Mouse (Mus musculus) thymus, postnatal 10 days (tissue): ENCODE results near the gene Gm48552.
A peak's percentile ranks its signal among the peaks of the same experiment; 100 is the strongest.

Experiments used
- DNase-seq, 2 experiments: peaks; one replicate each; pipeline ENCODE4 v3.0.0; 2021; ENCODE audit warnings: low spot score in 2 of 2

Gene Gm48552

GRCm38 (mm10) chr10:81387716-81388115, 1.1 kb upstream of the Gm48552 start:
- no peak for DNase-seq

GRCm38 (mm10) chr10:81389373-81389772, 568 bp downstream of the Gm48552 start:
- no peak for DNase-seq

DNA sequence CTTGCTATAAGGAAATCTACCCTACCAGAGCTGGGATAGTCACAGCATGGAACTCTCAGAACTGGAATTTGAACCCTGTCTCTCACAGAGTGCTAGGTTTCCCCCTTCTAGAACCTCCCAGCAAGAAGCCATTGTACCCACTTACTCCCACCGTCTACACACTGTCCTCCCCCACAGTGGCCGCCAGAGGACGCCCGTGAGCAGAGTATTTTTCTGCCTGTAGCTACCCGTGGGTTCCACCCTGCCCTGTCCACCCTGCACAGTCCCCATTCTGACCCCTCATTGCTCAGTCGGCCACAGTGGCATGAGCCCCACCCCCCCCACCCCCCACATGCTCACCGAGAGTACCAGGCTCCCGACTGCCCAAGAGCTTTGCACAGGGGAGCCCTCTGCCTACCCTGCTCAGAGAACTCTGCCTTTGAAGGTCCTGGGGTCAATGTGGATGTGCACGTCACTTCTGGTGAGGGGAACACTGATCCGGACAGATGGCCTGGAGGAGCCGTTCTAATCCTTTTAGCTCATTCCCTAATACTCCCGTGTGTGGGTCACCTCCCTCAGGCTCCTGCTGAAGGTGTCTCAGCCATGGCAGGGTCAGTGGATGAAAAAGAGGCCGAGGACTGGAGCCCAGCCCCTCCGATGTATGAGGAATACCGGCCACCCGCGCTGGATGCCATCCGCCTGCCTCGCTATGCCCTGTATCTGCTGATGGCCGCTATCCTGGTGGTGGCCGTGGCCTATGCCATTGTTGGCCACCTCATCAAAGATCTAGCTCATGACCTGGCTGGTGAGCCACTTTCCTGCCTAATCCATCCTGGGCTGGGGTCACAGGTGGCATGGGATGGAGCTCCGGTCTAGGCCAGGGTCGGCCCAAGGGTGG, 1.2 kb downstream of the Gm48552 start:
- peak; percentile 48 to 75 for DNase-seq

DNA sequence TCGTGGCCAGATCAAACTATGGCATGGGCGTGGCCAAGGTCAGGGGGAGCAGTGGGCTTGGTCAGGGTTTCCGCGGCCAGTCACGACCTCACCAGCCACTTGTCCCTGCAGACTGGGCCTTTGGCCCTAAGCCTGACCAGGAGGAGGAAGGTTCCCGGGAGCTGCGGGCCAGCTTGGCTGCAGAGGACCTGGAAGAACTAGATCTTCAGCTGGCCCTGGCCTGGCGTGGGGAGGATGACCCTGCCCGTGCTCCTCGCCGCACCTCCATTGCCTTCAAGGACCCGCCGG, 1.8 kb downstream of the Gm48552 start:
- DNase-seq = no peak

- no peak for DNase-seq
These were observed 3.5 kb downstream of the Gm48552 start for GRCm38 (mm10) chr10:81392270-81392669.

DNA sequence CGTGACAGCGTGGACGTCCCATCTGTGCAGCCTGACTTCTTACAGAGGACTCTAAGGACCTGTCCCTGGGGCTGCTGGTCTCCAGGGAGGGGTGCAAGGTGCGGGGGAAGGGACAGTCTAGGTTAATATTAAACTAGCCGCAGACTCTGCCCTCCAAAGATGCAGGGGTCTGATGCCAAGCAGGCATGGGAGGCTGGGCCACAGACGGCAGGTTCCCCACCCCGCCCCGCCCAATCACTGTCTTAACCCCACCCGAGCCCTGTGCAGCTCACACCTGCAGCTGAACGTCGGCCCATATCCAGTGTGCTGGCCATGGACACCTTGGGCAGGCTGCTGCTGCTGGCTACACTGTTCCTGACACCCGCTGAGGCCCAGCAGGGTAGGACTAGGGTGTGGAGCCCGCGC, 4.0 kb downstream of the Gm48552 start, which contains the start of gene Smim24:
Smim24 (plus strand) TSS at position 271 of the 405 bp plus-strand sequence.
- no peak for DNase-seq

DNA sequence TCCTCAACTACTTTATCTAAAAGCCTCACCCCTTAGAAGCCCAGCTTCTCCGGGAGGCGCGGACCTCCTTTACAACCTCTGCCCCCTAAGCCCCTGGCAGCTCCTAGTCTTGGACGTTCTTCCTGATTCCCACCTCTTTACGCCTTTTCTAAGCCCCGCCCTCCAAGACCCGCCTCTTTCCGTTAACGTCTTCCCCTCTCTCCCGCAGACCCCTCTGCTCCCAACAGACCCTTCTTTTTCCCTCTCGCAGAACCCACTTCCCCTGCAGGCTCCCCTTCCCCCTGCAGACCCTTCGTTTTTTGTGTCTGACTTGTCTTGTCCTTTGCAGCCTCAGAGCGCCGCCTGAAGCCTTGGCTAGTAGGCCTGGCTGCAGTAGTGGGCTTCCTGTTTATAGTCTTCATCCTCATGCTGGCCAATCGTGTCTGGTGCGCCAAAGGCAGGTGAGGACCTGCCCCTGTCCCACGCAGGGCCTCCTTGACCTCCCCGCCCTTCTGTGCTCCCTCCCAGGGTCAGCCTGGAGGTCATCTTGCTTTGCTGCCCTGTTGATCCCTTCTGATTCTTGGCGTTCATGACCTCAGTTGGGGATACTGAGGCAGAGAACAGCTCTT, 4.8 kb downstream of the Gm48552 start:
- DNase-seq = peak in 1 of 2 experiments; percentile 54

DNA sequence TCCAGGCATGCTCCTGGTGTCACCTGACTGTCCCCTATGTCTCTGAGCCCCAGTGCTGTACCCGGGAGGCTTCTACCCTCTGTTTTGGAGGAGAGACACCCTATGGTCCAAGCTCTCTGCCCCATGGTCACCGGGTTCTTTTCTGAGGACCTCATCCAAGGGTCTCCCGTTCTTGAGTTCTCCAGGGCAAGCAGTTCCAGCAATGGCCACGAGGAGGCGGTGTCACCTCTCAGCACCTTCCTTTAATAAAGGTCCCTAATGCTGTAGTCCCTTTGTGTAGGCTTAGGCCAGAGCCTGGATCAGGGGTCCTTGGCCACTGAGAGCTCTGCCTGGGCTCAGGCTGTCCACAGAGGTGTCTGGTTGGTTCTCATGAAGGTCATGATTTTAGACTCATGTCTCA, 6.3 kb downstream of the Gm48552 start:
- DNase-seq = peak; percentile 48 to 75

GRCm38 (mm10) chr10:81395865-81396264, 7.1 kb downstream of the Gm48552 start:
- DNase-seq = no peak

GRCm38 (mm10) chr10:81396749-81397148, 7.9 kb downstream of the Gm48552 start:
- no peak for DNase-seq

GRCm38 (mm10) chr10:81399296-81399695, 10.5 kb downstream of the Gm48552 start:
- DNase-seq = no peak

DNA sequence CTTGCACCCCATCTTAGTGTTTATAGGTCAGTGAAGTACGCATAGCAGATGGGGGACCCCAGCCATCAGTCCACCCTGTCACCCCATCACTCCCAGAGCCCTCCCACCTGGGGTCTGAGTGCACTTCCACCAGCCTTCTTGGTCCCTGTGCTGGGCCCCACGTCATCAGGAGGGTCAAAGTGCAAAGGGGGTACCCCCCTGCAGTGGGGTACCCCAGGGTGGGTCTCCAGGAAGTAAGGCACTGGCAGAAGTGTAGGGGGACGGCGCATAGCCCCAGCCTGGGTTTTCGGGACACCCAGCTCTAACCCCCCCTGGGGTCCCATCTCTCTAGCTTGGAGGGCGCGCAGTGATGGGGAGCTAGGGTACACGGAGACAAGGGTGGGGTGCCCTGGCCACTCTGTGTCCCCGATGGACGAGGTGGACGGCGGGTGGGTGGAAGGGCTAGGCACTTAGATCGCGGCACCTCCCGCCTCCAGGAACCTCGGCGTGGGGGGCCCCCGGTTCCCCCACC, 11.0 kb downstream of the Gm48552 start:
- DNase-seq = no peak

DNA sequence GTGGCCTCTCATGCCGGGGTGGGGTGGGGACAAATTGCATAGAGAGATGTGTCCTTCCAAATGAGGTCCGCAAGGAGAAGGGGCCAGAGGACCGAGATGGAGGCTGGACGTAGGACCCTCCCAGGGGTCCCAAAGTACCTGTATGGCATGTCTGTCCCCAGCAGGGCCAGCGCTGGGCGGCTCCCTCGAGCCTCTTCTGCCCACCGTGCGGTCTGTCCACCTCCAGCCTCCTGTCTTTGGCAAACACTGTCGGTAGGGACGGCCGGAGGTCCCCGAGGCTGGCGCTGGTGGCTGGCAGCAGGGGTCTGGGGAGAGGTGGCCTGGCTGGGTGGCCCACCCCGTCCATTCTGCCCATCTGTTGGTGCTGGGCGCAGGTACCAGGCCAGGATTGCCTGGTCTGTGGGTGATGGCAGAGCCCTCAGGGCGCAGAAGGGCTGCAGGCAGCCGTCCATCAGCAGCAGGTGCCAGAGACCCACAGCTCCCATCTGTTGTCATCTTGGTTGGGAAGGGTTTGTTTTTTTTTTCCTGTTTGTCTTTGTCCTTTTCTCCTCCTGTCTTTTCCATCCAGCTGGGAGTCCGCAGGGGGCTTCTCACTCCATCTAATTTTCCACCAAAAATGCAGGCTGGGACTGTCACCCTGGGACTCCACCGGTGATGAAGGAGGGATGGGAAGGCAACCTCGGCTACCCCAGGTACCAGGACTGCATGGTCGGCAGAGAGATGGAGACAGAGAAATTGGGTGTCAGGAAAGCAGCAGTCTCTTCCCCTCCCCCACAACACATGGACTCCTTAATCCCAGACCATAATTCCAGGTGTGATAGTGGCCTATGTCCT, 11.8 kb downstream of the Gm48552 start:
- DNase-seq = no peak

- no peak for DNase-seq
These were observed 12.4 kb downstream of the Gm48552 start for GRCm38 (mm10) chr10:81401205-81401520.

DNA sequence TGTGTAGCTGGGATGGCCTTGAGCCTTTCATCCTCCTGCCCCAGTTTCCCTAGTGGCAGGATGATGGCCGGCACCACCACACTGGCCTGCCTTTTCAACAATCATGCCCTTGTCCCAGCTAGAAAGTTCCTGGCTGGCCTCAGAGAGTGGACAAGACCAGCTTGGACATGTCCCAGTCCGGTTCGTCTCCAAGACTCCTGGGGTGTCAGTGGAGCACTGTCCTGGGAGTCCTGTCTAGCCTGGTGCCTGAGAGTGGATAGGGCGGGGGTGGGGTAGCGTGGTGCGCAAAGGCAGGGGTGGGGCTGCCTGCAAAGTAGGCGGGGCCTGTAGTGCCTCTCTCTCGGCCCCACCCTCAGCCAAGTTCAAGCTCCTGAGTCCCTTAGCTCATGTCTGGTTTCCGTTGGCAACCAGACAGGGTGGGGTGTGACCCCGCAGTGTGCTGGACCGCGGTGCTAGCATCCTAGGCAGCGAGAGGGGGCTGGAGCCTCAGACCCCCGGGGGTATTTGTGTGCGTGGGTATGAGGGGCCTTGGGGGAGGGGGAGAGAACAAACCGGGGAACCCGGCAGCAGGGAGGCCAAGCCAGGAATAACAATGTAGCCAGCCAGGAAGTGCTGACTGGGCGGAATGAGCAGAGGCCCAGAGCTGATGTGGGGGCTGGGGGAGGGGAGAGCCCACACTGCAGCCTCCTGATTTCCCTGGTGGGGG, 12.9 kb downstream of the Gm48552 start:
- no peak for DNase-seq

GRCm38 (mm10) chr10:81402227-81402765, 13.5 kb downstream of the Gm48552 start:
- no peak for DNase-seq

- DNase-seq = no peak
These were observed 14.7 kb downstream of the Gm48552 start for GRCm38 (mm10) chr10:81403511-81403910.

GRCm38 (mm10) chr10:81404082-81404481, 15.3 kb downstream of the Gm48552 start:
- DNase-seq = no peak

- DNase-seq = no peak
These were observed 15.9 kb downstream of the Gm48552 start for GRCm38 (mm10) chr10:81404720-81405119.

- peak; percentile 50 to 77 for DNase-seq
These were observed 16.9 kb downstream of the Gm48552 start for GRCm38 (mm10) chr10:81405588-81406201.
